Mouse (Mus musculus) thymus, adult 2 months (tissue): ENCODE data around the gene Btbd17. TPM values are rescaled to one million over a fixed set of nuclear protein-coding genes. Genes with fewer than 3 reads are reported as not detected.

ENCODE experiments used
- DNase-seq: peaks from one replicate; pipeline ENCODE4 v3.0.0; 2021
- H3K27ac ChIP-seq: fragments of 200-500 bp; 2 replicates; pipeline ENCODE4 v1.5.1; 2012; ENCODE audit warnings: low read length, control low read depth; ENCODE audit not compliant: control insufficient read depth, insufficient read depth
- H3K27me3 ChIP-seq: fragments of 200-500 bp; 2 replicates; pipeline ENCODE4 v1.6.1; 2012; ENCODE audit warnings: mild to moderate bottlenecking, low read length, moderate library complexity, mixed read lengths; ENCODE audit not compliant: control insufficient read depth, insufficient read depth
- H3K36me3 ChIP-seq: fragments of 200-500 bp; 2 replicates; pipeline ENCODE4 v1.6.1; 2012; ENCODE audit warnings: mild to moderate bottlenecking, low read length, moderate library complexity; ENCODE audit not compliant: control insufficient read depth, insufficient read depth
- H3K4me1 ChIP-seq: fragments of 200-500 bp; replicated peaks from 2 replicates; pipeline ENCODE4 v1.6.1; 2012; ENCODE audit warnings: low read length; ENCODE audit not compliant: control insufficient read depth, insufficient read depth
- H3K4me3 ChIP-seq: fragments of 200-500 bp; 2 replicates; pipeline ENCODE4 v1.5.1; 2012; ENCODE audit warnings: mild to moderate bottlenecking, low read length, control low read depth, moderate library complexity; ENCODE audit not compliant: control insufficient read depth, insufficient read depth
- CTCF ChIP-seq: fragments of 200-500 bp; IDR thresholded peaks from 2 replicates; pipeline ENCODE4 v1.5.1; 2012; ENCODE audit warnings: mild to moderate bottlenecking, control low read depth, low read length, moderate library complexity, borderline replicate concordance; ENCODE audit not compliant: control insufficient read depth, poor library complexity, insufficient read depth; ENCODE audit errors: extremely low read depth
- POLR2A ChIP-seq: fragments of 200-500 bp; IDR thresholded peaks from 2 replicates; pipeline ENCODE4 v1.6.1; 2012; ENCODE audit warnings: mild to moderate bottlenecking, low read length, control low read depth, moderate library complexity; ENCODE audit not compliant: control insufficient read depth, poor library complexity, insufficient read depth; ENCODE audit errors: extremely low read depth
- WGBS: fragments of 180-500 bp; shearing (Covaris S2); methylation state at CpG from one replicate; pipeline ENCODE4 v1.1.7; 2018; 5-methylcytosine and 5-hydroxymethylcytosine counted together
- polyA plus RNA-seq: library from polyadenylated mRNA; depleted of rRNA; stranded (reverse); fragments of >200 nt; gene quantifications from 2 replicates; pipeline ENCODE4 v1.2.3, GENCODE M21; 2012

Btbd17 gene
- polyA plus RNA-seq, 1 experiment: 0.53 TPM

GRCm38 (mm10) chr11:114807025-114807424 lies 11.3 kb upstream of the Btbd17 start:
- 85% methylated on average over 2 of the region's 2 CpGs for WGBS
- no peak for TF ChIP-seq POLR2A
- no peak for TF ChIP-seq CTCF
- Histone ChIP-seq H3K27ac (no peak overlapping the region), H3K27me3 (no peaks in the 10 kb centered on the region), H3K36me3 (no peaks in the 10 kb centered on the region), H3K4me1 (peaks cover 14% of the 10 kb centered on the region), H3K4me3 (no peak overlapping the region)
- no peak for DNase-seq

DNA sequence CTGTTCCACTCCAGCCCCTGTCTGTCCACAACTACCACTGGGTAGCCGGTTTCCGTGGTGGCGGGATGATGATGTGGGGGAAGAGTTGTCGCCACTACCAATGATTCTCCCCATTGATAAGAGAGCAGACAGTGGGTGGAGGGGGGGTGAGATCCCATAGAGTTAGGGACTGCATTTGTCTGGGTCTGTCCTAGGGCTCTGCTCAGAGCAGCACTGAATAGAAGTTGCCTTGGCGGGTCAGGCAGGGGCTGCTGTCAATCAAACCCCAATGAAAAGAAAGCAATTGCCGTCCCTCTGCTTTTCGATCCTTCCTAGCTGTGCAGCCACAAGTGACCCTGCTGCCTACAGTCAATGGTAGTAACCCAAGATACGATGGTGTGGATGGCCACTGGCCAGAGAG lies 8.2 kb upstream of the Btbd17 start:
- Histone ChIP-seq H3K27me3 (no peaks in the 10 kb centered on the region), H3K36me3 (no peaks in the 10 kb centered on the region), H3K27ac (no peak overlapping the region), H3K4me1 (peaks cover 14% of the 10 kb centered on the region), H3K4me3 (no peak overlapping the region)
- no peak for DNase-seq
- TF ChIP-seq CTCF: no peak
- 81% methylated on average over 8 of the region's 8 CpGs for WGBS

- H3K27ac ChIP-seq: no peak overlapping the region
- H3K27me3 ChIP-seq: no peaks in the 10 kb centered on the region
- no peak for DNase-seq
- H3K4me1 ChIP-seq: peaks cover 6% of the 10 kb centered on the region
- no peak for TF ChIP-seq POLR2A
- H3K36me3 ChIP-seq: no peaks in the 10 kb centered on the region
- H3K4me3 ChIP-seq: no peak overlapping the region
- WGBS: 84% methylated on average over 15 of the region's 15 CpGs
Observed at GRCm38 (mm10) chr11:114802540-114803267, 7.0 kb upstream of the Btbd17 start.

DNA sequence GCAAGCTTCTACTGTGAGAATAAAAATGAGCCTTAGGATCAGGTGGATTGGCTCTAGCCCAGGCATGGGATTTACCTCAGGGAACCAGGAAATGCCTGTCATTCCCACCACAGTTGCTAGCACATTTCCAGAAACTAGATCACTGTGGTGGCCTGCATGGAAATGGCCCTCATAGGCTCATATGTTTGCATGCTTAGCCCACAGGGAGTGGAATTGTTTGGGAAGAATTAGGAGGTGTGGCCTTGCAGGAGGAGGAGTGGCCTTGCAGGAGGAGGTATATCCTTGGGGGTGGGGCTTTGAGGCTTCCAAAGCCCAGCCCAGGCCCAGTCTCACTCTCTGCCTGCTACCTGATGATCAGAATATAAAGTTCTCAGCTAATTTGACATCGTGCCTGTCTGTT lies 6.2 kb upstream of the Btbd17 start:
- WGBS: 95% methylated on average over 1 of the region's 1 CpGs
- Histone ChIP-seq H3K27me3 (no peaks in the 10 kb centered on the region), H3K27ac (no peak overlapping the region), H3K4me1 (no peaks in the 10 kb centered on the region), H3K4me3 (no peak overlapping the region), H3K36me3 (no peaks in the 10 kb centered on the region)
- TF ChIP-seq POLR2A (no peak), CTCF (no peak)
- DNase-seq: no peak

DNA sequence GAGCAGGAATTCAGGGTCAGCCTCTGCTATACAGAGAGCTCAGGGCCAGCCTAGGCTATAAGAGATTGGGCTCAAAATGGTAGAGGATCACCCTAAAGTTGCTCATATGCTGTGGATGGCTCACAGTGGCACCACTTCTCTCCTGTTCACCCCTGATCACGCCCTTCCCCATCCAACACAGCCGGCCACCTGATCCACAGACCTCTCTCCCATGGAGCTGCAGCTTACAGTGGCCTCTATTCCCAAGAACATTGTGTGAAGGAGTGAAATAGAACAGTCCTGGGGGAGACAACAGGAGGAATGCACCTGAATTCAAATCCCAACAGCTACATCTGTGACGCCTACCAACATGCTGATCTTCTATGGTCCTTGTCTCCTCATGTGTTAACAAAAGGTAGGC lies 2.9 kb upstream of the Btbd17 start, which contains the start of gene Gpr142:
TSS of gene Gpr142 (plus strand) at position 301 of the 400 bp plus-strand sequence.
- Histone ChIP-seq H3K27ac (no peak within 1 kb of the TSS), H3K36me3 (no peaks in the 10 kb centered on the region), H3K4me1 (peaks cover 5% of the 10 kb centered on the region), H3K4me3 (no peak within 1 kb of the TSS), H3K27me3 (no peaks in the 10 kb centered on the region)
- DNase-seq: no peak
- WGBS: 92% methylated on average over 3 of the region's 3 CpGs
- no peak for TF ChIP-seq CTCF
- no peak for TF ChIP-seq POLR2A

DNA sequence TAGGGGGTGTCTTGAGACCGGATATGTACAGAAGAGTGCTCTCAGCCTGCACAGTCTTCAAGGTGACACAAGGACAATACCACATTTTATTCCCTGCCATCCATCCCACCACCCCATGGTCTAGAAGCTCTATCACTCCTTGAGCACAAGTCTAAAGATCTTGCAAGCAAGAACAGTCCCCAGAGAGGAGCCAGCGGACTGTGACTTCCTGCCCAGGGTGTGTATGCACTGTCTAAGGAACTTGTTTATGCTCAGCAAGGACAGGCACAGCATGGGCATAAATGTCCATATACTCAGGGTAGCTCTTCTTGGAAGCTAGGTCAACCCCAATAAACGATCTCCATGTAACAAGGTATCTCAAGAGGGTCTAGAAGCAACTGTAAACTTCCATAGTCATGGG lies 2.2 kb upstream of the Btbd17 start:
- H3K27me3 ChIP-seq: no peaks in the 10 kb centered on the region
- peaks cover 5% of the 10 kb centered on the region for H3K4me1 ChIP-seq
- H3K36me3 ChIP-seq: no peaks in the 10 kb centered on the region
- DNase-seq: no peak
- 86% methylated on average over 3 of the region's 3 CpGs for WGBS
- no peak for TF ChIP-seq POLR2A
- no peak for TF ChIP-seq CTCF
- H3K27ac ChIP-seq: no peak overlapping the region
- no peak overlapping the region for H3K4me3 ChIP-seq

DNA sequence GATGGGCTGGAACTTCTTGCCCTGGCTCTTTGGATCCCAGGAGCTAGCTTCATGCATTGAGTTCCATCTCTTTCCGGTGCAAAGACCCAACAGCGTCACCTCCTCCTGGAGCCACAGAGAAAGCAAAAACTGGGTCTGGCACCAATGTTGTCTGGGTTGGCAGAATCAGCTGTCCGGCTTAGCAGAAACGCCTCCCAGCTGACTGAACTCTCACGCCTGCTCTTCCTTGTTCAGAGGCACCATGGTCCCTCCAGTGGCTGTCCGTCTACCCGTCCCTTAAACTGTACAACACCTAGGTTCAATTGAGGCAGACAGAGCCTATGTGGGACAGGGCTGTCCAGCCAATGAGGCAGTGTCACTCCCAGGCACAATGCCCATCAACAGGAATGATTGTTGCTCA lies 1.4 kb upstream of the Btbd17 start:
- Histone ChIP-seq H3K36me3 (no peaks in the 10 kb centered on the region), H3K4me1 (peaks cover 5% of the 10 kb centered on the region), H3K27ac (no peak overlapping the region), H3K4me3 (no peak overlapping the region), H3K27me3 (peaks cover 1% of the 10 kb centered on the region; the same call in 1 of the 2 replicates)
- TF ChIP-seq POLR2A (no peak), CTCF (no peak)
- 94% methylated on average over 7 of the region's 7 CpGs for WGBS
- DNase-seq: no peak

GRCm38 (mm10) chr11:114795231-114795746 lies 456 bp downstream of the Btbd17 start:
- Histone ChIP-seq H3K4me3 (peak overlapping the region; percentile 34), H3K27ac (no peak overlapping the region), H3K4me1 (peaks cover 14% of the 10 kb centered on the region), H3K27me3 (peaks cover 7% of the 10 kb centered on the region; the same call in 1 of the 2 replicates), H3K36me3 (no peaks in the 10 kb centered on the region)
- 2% methylated on average over 7 of the region's 7 CpGs for WGBS
- DNase-seq: peak; percentile 29
- TF ChIP-seq POLR2A: no peak
- TF ChIP-seq CTCF: no peak
